Mouse (Mus musculus): ENCODE data around the gene Ptprf. TPM values are rescaled to one million over a fixed set of nuclear protein-coding genes. Genes with fewer than 3 reads are reported as not detected.

The Ptprf gene
- polyA plus RNA-seq, 1 experiment = 7.6 TPM

GRCm38 (mm10) chr4:118275601-118276519, 15.3 kb downstream of the Ptprf start:
- Histone ChIP-seq H3ac (ENCODE audit: control insufficient read depth, insufficient read length) (no peak overlapping the region), H3K4me2 (ENCODE audit: low read depth) (no peak overlapping the region), H3K27me3 (ENCODE audit: control insufficient read depth, insufficient read depth, insufficient read length) (peaks cover 18% of the 10 kb centered on the region), H3K4me3 (no peak overlapping the region), H3K79me2 (ENCODE audit: control insufficient read depth, insufficient read depth) (no peaks in the 10 kb centered on the region), H3K36me3 (ENCODE audit: control insufficient read depth, insufficient read depth) (no peaks in the 10 kb centered on the region)
- TF ChIP-seq POLR2A (IDR thresholded peaks at IDR 0.05; ENCODE audit: insufficient read length, low read depth) (no peak), MAX (IDR thresholded peaks at IDR 0.05; ENCODE audit: low read depth) (no peak), E2F4 (IDR thresholded peaks at IDR 0.05; ENCODE audit: insufficient read depth) (no peak), SRF (IDR thresholded peaks at IDR 0.05; ENCODE audit: control insufficient read depth, insufficient read length, low read depth) (no peak)

- H3K4me3 ChIP-seq = no peak overlapping the region
- H3K79me2 ChIP-seq (ENCODE audit: control insufficient read depth, insufficient read depth) = no peaks in the 10 kb centered on the region
- no peaks in the 10 kb centered on the region for H3K36me3 ChIP-seq (ENCODE audit: control insufficient read depth, insufficient read depth)
- H3ac ChIP-seq (ENCODE audit: control insufficient read depth, insufficient read length) = no peak overlapping the region
- no peak overlapping the region for H3K4me2 ChIP-seq (ENCODE audit: low read depth)
- peaks cover 7% of the 10 kb centered on the region for H3K27me3 ChIP-seq (ENCODE audit: control insufficient read depth, insufficient read depth, insufficient read length)
- TF ChIP-seq TCF12 (IDR thresholded peaks at IDR 0.05; ENCODE audit: insufficient read depth, poor library complexity, severe bottlenecking) (no peak), MYOD1 (IDR thresholded peaks at IDR 0.05; ENCODE audit: control insufficient read depth in 1 of 3, insufficient read length in 2 of 3, low read depth in 2 of 3) (no peak), TCF3 (IDR thresholded peaks at IDR 0.05; ENCODE audit: insufficient read length, low read depth) (no peak), MAX (IDR thresholded peaks at IDR 0.05; ENCODE audit: low read depth) (no peak), REST (IDR thresholded peaks at IDR 0.05; ENCODE audit: insufficient read depth, insufficient read length) (no peak), POLR2AphosphoS2 (IDR thresholded peaks at IDR 0.05; ENCODE audit: insufficient read length, low read depth) (no peak), E2F4 (IDR thresholded peaks at IDR 0.05; ENCODE audit: insufficient read depth) (no peak), MYOG (IDR thresholded peaks at IDR 0.05; ENCODE audit: control insufficient read depth in 1 of 3, insufficient read depth in 1 of 3, insufficient read length in 2 of 3, low read depth in 2 of 3) (no peak), CEBPB (IDR thresholded peaks at IDR 0.05; ENCODE audit: insufficient read depth, poor library complexity, severe bottlenecking) (no peak), POLR2A (IDR thresholded peaks at IDR 0.05; ENCODE audit: insufficient read length, low read depth) (no peak), SRF (IDR thresholded peaks at IDR 0.05; ENCODE audit: control insufficient read depth, insufficient read length, low read depth) (no peak), USF1 (IDR thresholded peaks at IDR 0.05; ENCODE audit: low read depth) (no peak)
Measured at GRCm38 (mm10) chr4:118274521-118274920, 16.7 kb downstream of the Ptprf start.

GRCm38 (mm10) chr4:118273998-118274397, 17.2 kb downstream of the Ptprf start:
- no peak overlapping the region for H3ac ChIP-seq (ENCODE audit: control insufficient read depth, insufficient read length)
- H3K27me3 ChIP-seq (ENCODE audit: control insufficient read depth, insufficient read depth, insufficient read length) = peaks cover 7% of the 10 kb centered on the region
- no peaks in the 10 kb centered on the region for H3K36me3 ChIP-seq (ENCODE audit: control insufficient read depth, insufficient read depth)
- no peak overlapping the region for H3K4me2 ChIP-seq (ENCODE audit: low read depth)
- no peak overlapping the region for H3K4me3 ChIP-seq
- TF ChIP-seq CEBPB (IDR thresholded peaks at IDR 0.05; ENCODE audit: insufficient read depth, poor library complexity, severe bottlenecking) (no peak), POLR2A (IDR thresholded peaks at IDR 0.05; ENCODE audit: insufficient read length, low read depth) (no peak), MAX (IDR thresholded peaks at IDR 0.05; ENCODE audit: low read depth) (no peak), SRF (IDR thresholded peaks at IDR 0.05; ENCODE audit: control insufficient read depth, insufficient read length, low read depth) (no peak), MYOG (IDR thresholded peaks at IDR 0.05; ENCODE audit: control insufficient read depth in 1 of 3, insufficient read depth in 1 of 3, insufficient read length in 2 of 3, low read depth in 2 of 3) (no peak), TCF3 (IDR thresholded peaks at IDR 0.05; ENCODE audit: insufficient read length, low read depth) (no peak), POLR2AphosphoS2 (IDR thresholded peaks at IDR 0.05; ENCODE audit: insufficient read length, low read depth) (no peak), MYOD1 (IDR thresholded peaks at IDR 0.05; ENCODE audit: control insufficient read depth in 1 of 3, insufficient read length in 2 of 3, low read depth in 2 of 3) (no peak), USF1 (IDR thresholded peaks at IDR 0.05; ENCODE audit: low read depth) (no peak), TCF12 (IDR thresholded peaks at IDR 0.05; ENCODE audit: insufficient read depth, poor library complexity, severe bottlenecking) (no peak), REST (IDR thresholded peaks at IDR 0.05; ENCODE audit: insufficient read depth, insufficient read length) (no peak)
- no peaks in the 10 kb centered on the region for H3K79me2 ChIP-seq (ENCODE audit: control insufficient read depth, insufficient read depth)

GRCm38 (mm10) chr4:118273545-118273944, 17.7 kb downstream of the Ptprf start:
- TF ChIP-seq TCF3 (IDR thresholded peaks at IDR 0.05; ENCODE audit: insufficient read length, low read depth) (no peak), POLR2AphosphoS2 (IDR thresholded peaks at IDR 0.05; ENCODE audit: insufficient read length, low read depth) (no peak), MAX (IDR thresholded peaks at IDR 0.05; ENCODE audit: low read depth) (no peak), E2F4 (IDR thresholded peaks at IDR 0.05; ENCODE audit: insufficient read depth) (no peak), CEBPB (IDR thresholded peaks at IDR 0.05; ENCODE audit: insufficient read depth, poor library complexity, severe bottlenecking) (no peak), REST (IDR thresholded peaks at IDR 0.05; ENCODE audit: insufficient read depth, insufficient read length) (no peak)
- no peaks in the 10 kb centered on the region for H3K36me3 ChIP-seq (ENCODE audit: control insufficient read depth, insufficient read depth)

GRCm38 (mm10) chr4:118272871-118273270, 18.3 kb downstream of the Ptprf start:
- TF ChIP-seq POLR2AphosphoS2 (IDR thresholded peaks at IDR 0.05; ENCODE audit: insufficient read length, low read depth) (no peak), MAX (IDR thresholded peaks at IDR 0.05; ENCODE audit: low read depth) (no peak), E2F4 (IDR thresholded peaks at IDR 0.05; ENCODE audit: insufficient read depth) (no peak), SRF (IDR thresholded peaks at IDR 0.05; ENCODE audit: control insufficient read depth, insufficient read length, low read depth) (no peak)
- Histone ChIP-seq H3K4me2 (ENCODE audit: low read depth) (no peak overlapping the region), H3K4me3 (no peak overlapping the region), H3K79me2 (ENCODE audit: control insufficient read depth, insufficient read depth) (no peaks in the 10 kb centered on the region), H3ac (ENCODE audit: control insufficient read depth, insufficient read length) (no peak overlapping the region), H3K36me3 (ENCODE audit: control insufficient read depth, insufficient read depth) (no peaks in the 10 kb centered on the region), H3K27me3 (ENCODE audit: control insufficient read depth, insufficient read depth, insufficient read length) (peaks cover 3% of the 10 kb centered on the region)

More at GRCm38 (mm10) chr4:118273545-118273944, 17.7 kb downstream of the Ptprf start:
- Histone ChIP-seq H3K4me2 (ENCODE audit: low read depth) (no peak overlapping the region), H3ac (ENCODE audit: control insufficient read depth, insufficient read length) (no peak overlapping the region), H3K27me3 (ENCODE audit: control insufficient read depth, insufficient read depth, insufficient read length) (peaks cover 7% of the 10 kb centered on the region), H3K79me2 (ENCODE audit: control insufficient read depth, insufficient read depth) (no peaks in the 10 kb centered on the region), H3K4me3 (no peak overlapping the region)

Data from myocyte (in vitro differentiated cells).